Mouse (Mus musculus): ENCODE results near the gene Ppa1. TPM values are rescaled to one million over a fixed set of nuclear protein-coding genes. Genes with fewer than 3 reads are reported as not detected.

Ppa1 gene
- polyA plus RNA-seq, 1 experiment, result 44.5 TPM

- DNase-seq (ENCODE audit: low read depth), result no peak
These were observed 47.6 kb downstream of the Ppa1 start for GRCm38 (mm10) chr10:61695703-61696559.

GRCm38 (mm10) chr10:61696560-61696823 is 48.1 kb downstream of the Ppa1 start:
- DNase-seq (ENCODE audit: low read depth), result no peak

GRCm38 (mm10) chr10:61697028-61697427 is 48.7 kb downstream of the Ppa1 start:
- no peak for DNase-seq (ENCODE audit: low read depth)

- DNase-seq (ENCODE audit: low read depth), result no peak
These were observed 56.3 kb downstream of the Ppa1 start for GRCm38 (mm10) chr10:61704663-61705062.

GRCm38 (mm10) chr10:61706412-61707375 is 58.3 kb downstream of the Ppa1 start:
- DNase-seq (ENCODE audit: low read depth), result no peak

- no peak for DNase-seq (ENCODE audit: low read depth)
These were observed 65.2 kb downstream of the Ppa1 start for GRCm38 (mm10) chr10:61713601-61714000.

GRCm38 (mm10) chr10:61714146-61714545 is 65.8 kb downstream of the Ppa1 start:
- no peak for DNase-seq (ENCODE audit: low read depth)

- no peak for DNase-seq (ENCODE audit: low read depth)
These were observed 66.6 kb downstream of the Ppa1 start, which contains the start of gene Aifm2 for GRCm38 (mm10) chr10:61714771-61715461. Aifm2 (plus strand) TSS chr10:61715263.

- no peak for DNase-seq (ENCODE audit: low read depth)
These were observed 67.1 kb downstream of the Ppa1 start for GRCm38 (mm10) chr10:61715462-61715837.

GRCm38 (mm10) chr10:61715996-61716864 is 67.9 kb downstream of the Ppa1 start:
- DNase-seq (ENCODE audit: low read depth), result no peak

- DNase-seq (ENCODE audit: low read depth), result no peak
These were observed 69.3 kb downstream of the Ppa1 start for GRCm38 (mm10) chr10:61717406-61718296.

- DNase-seq (ENCODE audit: low read depth), result no peak
These were observed 72.0 kb downstream of the Ppa1 start for GRCm38 (mm10) chr10:61720331-61720730.

- no peak for DNase-seq (ENCODE audit: low read depth)
These were observed 73.9 kb downstream of the Ppa1 start for GRCm38 (mm10) chr10:61722215-61722614.

- DNase-seq (ENCODE audit: low read depth), result no peak
These were observed 74.9 kb downstream of the Ppa1 start for GRCm38 (mm10) chr10:61723271-61723670.

Other genes starting within 250 kb of the Ppa1 start
- 0.26 TPM in 1 of 2 replicates, not detected in the other for gene Nodal, start 230.6 kb upstream of the Ppa1 start, polyA plus RNA-seq (2012; rRNA removed)
- 71.1 and 80.4 TPM in 2 replicates for gene Eif4ebp2, start 195.9 kb upstream of the Ppa1 start, polyA plus RNA-seq (2012; rRNA removed)
- 8.3 and 8.4 TPM in 2 replicates for gene Lrrc20, start 172.8 kb upstream of the Ppa1 start, polyA plus RNA-seq (2012; rRNA removed)
- 0.32 and 0.39 TPM in 2 replicates for gene Npffr1, start 53.1 kb upstream of the Ppa1 start, polyA plus RNA-seq (2012; rRNA removed)
- 102 and 121 TPM in 2 replicates for gene Sar1a, start 31.7 kb downstream of the Ppa1 start, polyA plus RNA-seq (2012; rRNA removed)
- 56.5 and 58.5 TPM in 2 replicates for gene Tysnd1, start 47.0 kb downstream of the Ppa1 start, polyA plus RNA-seq (2012; rRNA removed)
- gene Aifm2, start 66.7 kb downstream of the Ppa1 start, polyA plus RNA-seq (2012; rRNA removed), result 83.5 and 140 TPM in 2 replicates
- gene H2afy2, start 135.6 kb downstream of the Ppa1 start, polyA plus RNA-seq (2012; rRNA removed), result 4.6 and 6.5 TPM in 2 replicates